Mouse (Mus musculus) testis, adult 2 months (tissue): ENCODE data around the gene Gse1.

Experiments
- CTCF ChIP-seq: fragments of 200-500 bp; IDR thresholded peaks from 2 replicates; pipeline ENCODE4 v1.5.1; 2012; ENCODE audit warnings: low read depth, mild to moderate bottlenecking, inconsistent platforms, low read length, moderate library complexity; ENCODE audit not compliant: control insufficient read depth, insufficient read depth, insufficient replicate concordance
- POLR2A ChIP-seq: fragments of 200-500 bp; IDR thresholded peaks from 2 replicates; pipeline ENCODE4 v1.6.1; 2012; ENCODE audit warnings: low read depth, mild to moderate bottlenecking, inconsistent platforms, low read length, moderate library complexity; ENCODE audit not compliant: control insufficient read depth

- TF ChIP-seq CTCF (no peak), POLR2A (no peak)
These were observed 154.9 kb downstream of the Gse1 start for GRCm38 (mm10) chr8:120383204-120383560.
